Mouse (Mus musculus): ENCODE measurements at regions not wholly inside any gene's neighbourhood (a gene's known extent, or its start where the extent isn't known, plus 50 kb on each side); places are given as distances from the start of the nearest gene placed in this dataset.

- no peak for DNase-seq (ENCODE audit: extremely low read depth)
- no peaks in the 10 kb centered on the region for H3K9me3 ChIP-seq (replicated peaks; ENCODE audit: low read length)
- H3K27me3 ChIP-seq (replicated peaks): no peaks in the 10 kb centered on the region
- no peaks in the 10 kb centered on the region for H3K36me3 ChIP-seq (replicated peaks in 1 of 2; ENCODE audit: control insufficient read depth in 1 of 2, insufficient read depth in 1 of 2, low read length in 1 of 2)
- H3K4me3 ChIP-seq (replicated peaks in 1 of 3; ENCODE audit: low read depth in 2 of 3, low read length in 2 of 3, poor library complexity in 1 of 3): no peak overlapping the region
- no peaks in the 10 kb centered on the region for H3K4me1 ChIP-seq (ENCODE audit: control insufficient read depth in 1 of 2, insufficient read depth in 2 of 2)
- H3K27ac ChIP-seq (ENCODE audit: insufficient read depth, low read depth): no peak overlapping the region
- no peak overlapping the region for H3K4me2 ChIP-seq (ENCODE audit: insufficient read depth, low read depth, poor library complexity, severe bottlenecking)
- dilution Hi-C loops (cut with MboI; ENCODE audit: extremely low pct_ligation_motif_present, extremely low pct_unique_long_range_greater_than_20kb, low sequenced_read_pairs) (no loop called here), in situ Hi-C loops (cut with MboI; ENCODE audit: low pct_ligation_motif_present, low pct_unique_long_range_greater_than_20kb, low sequenced_read_pairs) (no loop called here)
- no peak overlapping the region for H3K9ac ChIP-seq (ENCODE audit: insufficient read depth, low read depth)
- no peaks in the 10 kb centered on the region for H3K79me2 ChIP-seq (replicated peaks; ENCODE audit: control insufficient read depth, extremely low read depth, insufficient read depth, poor library complexity, severe bottlenecking)
- no peak for TF ChIP-seq RAD21 (IDR thresholded peaks at IDR 0.05; ENCODE audit: low read depth, low read length)
- TF ChIP-seq CHD1 (IDR thresholded peaks at IDR 0.05; ENCODE audit: low read depth, low read length): no peak
- no peak for TF ChIP-seq MAX (IDR thresholded peaks at IDR 0.05; ENCODE audit: low read length)
- no peak for TF ChIP-seq POLR2AphosphoS2 (IDR thresholded peaks at IDR 0.05; ENCODE audit: low read depth, low read length)
- TF ChIP-seq E2F4 (IDR thresholded peaks at IDR 0.05; ENCODE audit: insufficient replicate concordance, low read depth, low read length): no peak
- no peak for TF ChIP-seq PAX5 (IDR thresholded peaks at IDR 0.05; ENCODE audit: low read length)
- TF ChIP-seq TCF12 (IDR thresholded peaks at IDR 0.05; ENCODE audit: low read depth, low read length): no peak
- no peak for TF ChIP-seq HCFC1 (IDR thresholded peaks at IDR 0.05; ENCODE audit: low read depth, low read length)
These were observed 160.8 kb upstream of the Clec14a start for GRCm38 (mm10) chr12:58429929-58430328.

DNA sequence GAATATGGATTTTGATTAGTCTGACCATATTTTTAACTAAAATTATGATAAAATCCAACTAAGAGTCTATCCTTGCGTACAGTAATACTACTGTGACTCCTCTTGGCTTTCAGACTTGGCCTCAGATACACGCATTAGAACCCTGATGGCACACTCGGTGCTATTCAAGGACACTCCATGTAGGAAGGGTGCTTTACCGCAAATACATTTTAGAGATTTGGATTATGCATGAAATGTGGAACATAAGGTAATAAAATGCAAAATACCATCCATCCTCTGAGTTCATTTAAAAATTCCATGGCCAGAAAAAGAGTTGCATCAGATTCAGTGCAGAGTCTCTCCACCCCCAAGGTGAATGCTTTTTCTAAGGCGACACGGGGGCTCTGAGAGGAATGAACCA is 157.7 kb upstream of the Clec14a start:
- Histone ChIP-seq H3K36me3 (replicated peaks in 1 of 2; ENCODE audit: control insufficient read depth in 1 of 2, insufficient read depth in 1 of 2, low read length in 1 of 2) (no peaks in the 10 kb centered on the region), H3K27ac (ENCODE audit: insufficient read depth, low read depth) (no peak overlapping the region), H3K4me1 (ENCODE audit: control insufficient read depth in 1 of 2, insufficient read depth in 2 of 2) (peaks cover 0 to 9% of the 10 kb centered on the region in 2 experiments; a peak in 1 of 4 replicates), H3K9me3 (replicated peaks; ENCODE audit: low read length) (no peaks in the 10 kb centered on the region), H3K9ac (ENCODE audit: insufficient read depth, low read depth) (no peak overlapping the region), H3K4me2 (ENCODE audit: insufficient read depth, low read depth, poor library complexity, severe bottlenecking) (no peak overlapping the region), H3K4me3 (replicated peaks in 1 of 3; ENCODE audit: low read depth in 2 of 3, low read length in 2 of 3, poor library complexity in 1 of 3) (no peak overlapping the region), H3K79me2 (replicated peaks; ENCODE audit: control insufficient read depth, extremely low read depth, insufficient read depth, poor library complexity, severe bottlenecking) (no peaks in the 10 kb centered on the region), H3K27me3 (replicated peaks) (no peaks in the 10 kb centered on the region)
- dilution Hi-C loops (cut with MboI; ENCODE audit: extremely low pct_ligation_motif_present, extremely low pct_unique_long_range_greater_than_20kb, low sequenced_read_pairs) (no loop called here), in situ Hi-C loops (cut with MboI; ENCODE audit: low pct_ligation_motif_present, low pct_unique_long_range_greater_than_20kb, low sequenced_read_pairs) (no loop called here)
- TF ChIP-seq ZC3H11A (IDR thresholded peaks at IDR 0.05; ENCODE audit: low read depth, low read length) (no peak), NELFE (IDR thresholded peaks at IDR 0.05; ENCODE audit: low read depth, low read length) (no peak), ZKSCAN1 (IDR thresholded peaks at IDR 0.05; ENCODE audit: borderline replicate concordance, low read depth, low read length) (no peak), MAX (IDR thresholded peaks at IDR 0.05; ENCODE audit: low read length) (no peak)
- DNase-seq (ENCODE audit: extremely low read depth): no peak

- H3K9me3 ChIP-seq (replicated peaks; ENCODE audit: low read length): no peaks in the 10 kb centered on the region
- no peaks in the 10 kb centered on the region for H3K79me2 ChIP-seq (replicated peaks; ENCODE audit: control insufficient read depth, extremely low read depth, insufficient read depth, poor library complexity, severe bottlenecking)
- TF ChIP-seq POLR2AphosphoS2 (IDR thresholded peaks at IDR 0.05; ENCODE audit: low read depth, low read length): no peak
- no peak for TF ChIP-seq MAFK (IDR thresholded peaks at IDR 0.05; ENCODE audit: insufficient replicate concordance, low read length)
- TF ChIP-seq MAX (IDR thresholded peaks at IDR 0.05; ENCODE audit: low read length): no peak
- TF ChIP-seq JUND (conservative IDR thresholded peaks at IDR 0.05; ENCODE audit: low read depth, low read length): no peak
- H3K9ac ChIP-seq (ENCODE audit: insufficient read depth, low read depth): no peak overlapping the region
- dilution Hi-C loops (cut with MboI; ENCODE audit: extremely low pct_ligation_motif_present, extremely low pct_unique_long_range_greater_than_20kb, low sequenced_read_pairs) (no loop called here), in situ Hi-C loops (cut with MboI; ENCODE audit: low pct_ligation_motif_present, low pct_unique_long_range_greater_than_20kb, low sequenced_read_pairs) (no loop called here)
- H3K4me2 ChIP-seq (ENCODE audit: insufficient read depth, low read depth, poor library complexity, severe bottlenecking): no peak overlapping the region
- DNase-seq (ENCODE audit: extremely low read depth): no peak
- no peaks in the 10 kb centered on the region for H3K36me3 ChIP-seq (replicated peaks in 1 of 2; ENCODE audit: control insufficient read depth in 1 of 2, insufficient read depth in 1 of 2, low read length in 1 of 2)
- no peak overlapping the region for H3K27ac ChIP-seq (ENCODE audit: insufficient read depth, low read depth)
- H3K4me1 ChIP-seq (ENCODE audit: control insufficient read depth in 1 of 2, insufficient read depth in 2 of 2): peaks cover 0 to 9% of the 10 kb centered on the region in 2 experiments; a peak in 1 of 4 replicates
- no peak overlapping the region for H3K4me3 ChIP-seq (replicated peaks in 1 of 3; ENCODE audit: low read depth in 2 of 3, low read length in 2 of 3, poor library complexity in 1 of 3)
- H3K27me3 ChIP-seq (replicated peaks): no peaks in the 10 kb centered on the region
These were observed 156.9 kb upstream of the Clec14a start for GRCm38 (mm10) chr12:58425961-58426360.
